Mouse (Mus musculus): ENCODE measurements around the gene Clybl. TPM values are rescaled to one million over a fixed set of nuclear protein-coding genes. Genes with fewer than 3 reads are reported as not detected.

The Clybl gene
- total and polyA plus RNA-seq, 2 experiments from 2014 or later, result 8.7 to 21.1 TPM

DNA sequence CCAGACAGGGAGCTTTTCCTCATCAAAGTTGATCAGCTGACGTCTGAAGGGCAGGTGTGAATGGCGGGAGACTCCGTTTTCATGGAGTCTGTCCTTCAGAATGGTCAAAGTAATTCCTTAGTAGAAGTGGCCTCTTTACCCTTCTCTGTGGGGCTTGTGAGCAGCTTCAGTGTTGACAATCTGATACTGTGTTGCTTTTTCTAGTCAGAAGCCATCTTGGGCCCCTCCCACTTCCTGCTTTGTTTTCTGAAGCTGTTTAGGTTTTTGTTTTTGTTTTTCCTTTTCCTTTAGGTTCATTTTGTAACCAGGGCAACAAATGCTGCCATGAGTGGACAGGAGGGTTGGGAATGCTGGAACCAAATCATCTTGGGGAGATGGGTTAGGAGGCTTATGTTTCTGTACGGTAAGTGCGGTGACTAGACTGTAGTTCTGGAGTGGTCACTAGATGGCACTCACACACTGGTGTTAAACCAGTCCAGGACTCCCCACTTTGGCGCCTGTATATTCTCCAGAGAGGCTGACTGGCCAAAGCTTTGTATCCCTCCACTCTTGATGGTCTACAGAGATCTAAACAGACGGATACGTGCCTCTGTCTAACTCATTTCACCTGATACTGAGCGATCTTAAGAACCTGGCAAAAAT is 42.1 kb downstream of the Clybl start:
- H3K9ac ChIP-seq (replicated peaks; ENCODE audit: low read length, poor library complexity, severe bottlenecking), result no peak overlapping the region
- DNase-seq (ENCODE audit: low spot score) (peak; percentile 97), ATAC-seq (ENCODE audit: low FRiP score) (peak; percentile 88)
- H3K27ac ChIP-seq (ENCODE audit: low read depth, low read length), result no peak overlapping the region
- no peaks in the 10 kb centered on the region for H3K9me3 ChIP-seq (ENCODE audit: low read length)
- H3K4me1 ChIP-seq (ENCODE audit: insufficient read depth, low read length), result no peaks in the 10 kb centered on the region
- WGBS, result 22% methylated on average over 9 of the region's 9 CpGs
- peaks cover 34% of the 10 kb centered on the region for H3K27me3 ChIP-seq (ENCODE audit: insufficient read depth, low read length)
- TF ChIP-seq CTCF (IDR thresholded peaks at IDR 0.05), result peak; percentile 94
- H3K4me2 ChIP-seq (ENCODE audit: low read depth, low read length, poor library complexity, severe bottlenecking), result peak overlapping the region; percentile 13; the same call in 1 of the 2 replicates
- no peaks in the 10 kb centered on the region for H3K36me3 ChIP-seq (ENCODE audit: insufficient read depth, low read length)
- no peak overlapping the region for H3K4me3 ChIP-seq (ENCODE audit: low read depth, low read length)

DNA sequence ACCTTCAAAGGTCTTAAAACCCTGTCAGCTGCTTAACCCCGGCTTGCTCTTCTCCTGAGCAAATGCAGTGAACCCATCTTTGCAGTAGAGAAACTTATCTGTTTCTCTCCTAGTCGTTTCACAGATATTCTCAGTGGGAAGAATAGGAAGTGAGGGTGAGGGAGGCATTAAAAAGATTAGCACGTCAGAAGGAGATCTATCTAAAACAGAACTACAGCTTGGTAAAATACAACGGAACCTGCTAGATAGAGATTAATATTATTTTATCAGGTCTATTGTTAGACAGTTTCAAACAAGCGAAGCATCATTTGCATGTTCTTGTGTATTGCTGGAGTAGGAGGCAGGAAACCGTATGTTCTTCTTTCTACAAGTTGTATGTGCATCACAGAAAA is 42.6 kb downstream of the Clybl start:
- WGBS, result 37% methylated on average over 6 of the region's 6 CpGs
- no peak overlapping the region for H3K4me2 ChIP-seq (ENCODE audit: low read depth, low read length, poor library complexity, severe bottlenecking)
- peaks cover 37% of the 10 kb centered on the region for H3K27me3 ChIP-seq (ENCODE audit: insufficient read depth, low read length)
- no peaks in the 10 kb centered on the region for H3K9me3 ChIP-seq (ENCODE audit: low read length)
- no peaks in the 10 kb centered on the region for H3K36me3 ChIP-seq (ENCODE audit: insufficient read depth, low read length)
- H3K4me3 ChIP-seq (ENCODE audit: low read depth, low read length), result no peak overlapping the region
- no peak overlapping the region for H3K27ac ChIP-seq (ENCODE audit: low read depth, low read length)
- DNase-seq (ENCODE audit: low spot score) (no peak), ATAC-seq (ENCODE audit: low FRiP score) (no peak)
- TF ChIP-seq CTCF (IDR thresholded peaks at IDR 0.05), result no peak
- H3K4me1 ChIP-seq (ENCODE audit: insufficient read depth, low read length), result no peaks in the 10 kb centered on the region
- no peak overlapping the region for H3K9ac ChIP-seq (replicated peaks; ENCODE audit: low read length, poor library complexity, severe bottlenecking)

DNA sequence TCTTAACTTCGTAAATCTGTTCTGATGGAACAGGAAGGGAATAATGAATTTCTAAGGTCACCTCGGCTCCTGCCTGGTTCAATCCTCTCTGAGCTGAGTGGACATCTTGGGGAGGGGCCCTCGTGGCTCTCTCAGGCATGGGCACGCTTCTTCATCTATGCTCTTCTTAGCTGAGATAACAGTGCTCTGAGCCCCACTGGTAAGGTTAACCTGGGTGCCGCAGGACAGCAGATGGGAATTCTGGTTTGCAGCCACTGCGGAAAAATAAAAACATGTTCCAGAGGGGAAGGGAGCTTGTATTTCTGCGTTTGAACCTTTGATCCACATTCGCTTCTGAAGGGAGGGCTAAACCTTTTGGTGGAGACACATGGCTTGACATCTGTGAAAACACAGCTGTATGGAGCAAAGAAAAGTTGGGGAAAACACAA is 43.0 kb downstream of the Clybl start:
- Histone ChIP-seq H3K4me1 (ENCODE audit: insufficient read depth, low read length) (no peaks in the 10 kb centered on the region), H3K4me3 (ENCODE audit: low read depth, low read length) (no peak overlapping the region), H3K9me3 (ENCODE audit: low read length) (no peaks in the 10 kb centered on the region), H3K27ac (ENCODE audit: low read depth, low read length) (no peak overlapping the region), H3K9ac (replicated peaks; ENCODE audit: low read length, poor library complexity, severe bottlenecking) (no peak overlapping the region), H3K27me3 (ENCODE audit: insufficient read depth, low read length) (peaks cover 40% of the 10 kb centered on the region), H3K36me3 (ENCODE audit: insufficient read depth, low read length) (no peaks in the 10 kb centered on the region), H3K4me2 (ENCODE audit: low read depth, low read length, poor library complexity, severe bottlenecking) (no peak overlapping the region)
- ATAC-seq (ENCODE audit: low FRiP score) (no peak), DNase-seq (ENCODE audit: low spot score) (peak; percentile 12)
- 47% methylated on average over 8 of the region's 8 CpGs for WGBS
- TF ChIP-seq CTCF (IDR thresholded peaks at IDR 0.05), result no peak

DNA sequence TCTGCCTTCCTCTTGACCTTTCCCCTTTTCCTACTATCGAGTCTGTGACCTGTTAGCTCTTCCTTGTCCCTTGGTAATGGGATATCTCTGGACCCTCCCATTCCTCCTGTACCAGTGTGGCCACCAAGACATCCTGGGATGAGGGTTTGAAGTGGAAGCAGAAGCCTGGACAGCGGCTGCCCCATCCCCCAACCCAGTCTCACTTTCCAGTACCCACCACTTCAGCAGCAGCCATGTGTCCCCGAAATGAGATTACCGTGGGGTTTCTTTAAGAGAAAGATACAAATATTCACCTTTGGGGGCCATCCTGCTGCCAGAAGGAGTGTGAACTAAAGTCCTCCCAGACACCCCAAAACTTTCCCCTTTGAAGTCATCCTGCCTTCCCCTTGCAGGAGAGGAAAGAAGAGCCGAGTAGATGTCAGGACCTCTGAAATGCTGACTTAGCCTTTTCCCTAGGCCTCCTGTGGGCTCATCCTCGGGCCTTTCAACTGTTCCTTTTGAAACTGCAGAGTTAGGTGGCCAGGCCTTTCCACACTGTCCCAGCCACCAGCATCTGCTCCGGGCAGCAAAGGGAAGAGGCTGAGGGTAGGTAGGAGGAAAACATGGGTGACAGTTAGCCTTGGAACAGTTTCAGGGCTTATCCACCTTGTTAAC is 44.1 kb downstream of the Clybl start:
- DNase-seq (ENCODE audit: low spot score) (peak; percentile 26), ATAC-seq (ENCODE audit: low FRiP score) (no peak)
- no peak for TF ChIP-seq CTCF (IDR thresholded peaks at IDR 0.05)
- no peaks in the 10 kb centered on the region for H3K9me3 ChIP-seq (ENCODE audit: low read length)
- no peak overlapping the region for H3K9ac ChIP-seq (replicated peaks; ENCODE audit: low read length, poor library complexity, severe bottlenecking)
- H3K4me2 ChIP-seq (ENCODE audit: low read depth, low read length, poor library complexity, severe bottlenecking), result no peak overlapping the region
- H3K4me3 ChIP-seq (ENCODE audit: low read depth, low read length), result no peak overlapping the region
- no peaks in the 10 kb centered on the region for H3K4me1 ChIP-seq (ENCODE audit: insufficient read depth, low read length)
- H3K27ac ChIP-seq (ENCODE audit: low read depth, low read length), result no peak overlapping the region
- WGBS, result 22% methylated on average over 7 of the region's 7 CpGs
- no peaks in the 10 kb centered on the region for H3K36me3 ChIP-seq (ENCODE audit: insufficient read depth, low read length)
- H3K27me3 ChIP-seq (ENCODE audit: insufficient read depth, low read length), result peaks cover 50% of the 10 kb centered on the region

DNA sequence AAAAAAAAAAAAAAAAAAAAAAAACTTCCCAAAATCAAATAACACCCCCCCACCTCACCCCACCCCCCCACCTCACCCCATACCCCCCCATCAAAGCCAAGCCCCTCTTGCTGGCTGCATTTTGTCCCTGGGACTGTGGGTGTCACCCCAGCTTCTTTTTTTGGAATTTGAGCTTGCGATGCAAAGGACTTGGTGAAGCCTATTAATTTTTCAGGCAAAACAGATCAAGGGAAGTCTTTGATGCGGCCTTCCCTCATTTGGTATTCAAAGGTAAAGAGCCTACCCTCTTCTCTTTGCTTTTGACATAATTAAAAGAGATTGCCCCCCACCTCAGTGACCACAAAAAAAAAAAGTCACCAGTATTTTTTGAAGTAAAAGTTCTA is 44.6 kb downstream of the Clybl start:
- Histone ChIP-seq H3K4me2 (ENCODE audit: low read depth, low read length, poor library complexity, severe bottlenecking) (no peak overlapping the region), H3K9me3 (ENCODE audit: low read length) (no peaks in the 10 kb centered on the region), H3K4me3 (ENCODE audit: low read depth, low read length) (no peak overlapping the region), H3K4me1 (ENCODE audit: insufficient read depth, low read length) (no peaks in the 10 kb centered on the region), H3K36me3 (ENCODE audit: insufficient read depth, low read length) (no peaks in the 10 kb centered on the region), H3K27me3 (ENCODE audit: insufficient read depth, low read length) (peaks cover 55% of the 10 kb centered on the region), H3K27ac (ENCODE audit: low read depth, low read length) (no peak overlapping the region), H3K9ac (replicated peaks; ENCODE audit: low read length, poor library complexity, severe bottlenecking) (no peak overlapping the region)
- whole genome bisulfite sequencing, result 33% methylated on average over 2 of the region's 2 CpGs
- ATAC-seq (ENCODE audit: low FRiP score) (no peak), DNase-seq (ENCODE audit: low spot score) (peak; percentile 65)
- TF ChIP-seq CTCF (IDR thresholded peaks at IDR 0.05), result peak; percentile 17; the same call in 1 of the 2 replicates

DNA sequence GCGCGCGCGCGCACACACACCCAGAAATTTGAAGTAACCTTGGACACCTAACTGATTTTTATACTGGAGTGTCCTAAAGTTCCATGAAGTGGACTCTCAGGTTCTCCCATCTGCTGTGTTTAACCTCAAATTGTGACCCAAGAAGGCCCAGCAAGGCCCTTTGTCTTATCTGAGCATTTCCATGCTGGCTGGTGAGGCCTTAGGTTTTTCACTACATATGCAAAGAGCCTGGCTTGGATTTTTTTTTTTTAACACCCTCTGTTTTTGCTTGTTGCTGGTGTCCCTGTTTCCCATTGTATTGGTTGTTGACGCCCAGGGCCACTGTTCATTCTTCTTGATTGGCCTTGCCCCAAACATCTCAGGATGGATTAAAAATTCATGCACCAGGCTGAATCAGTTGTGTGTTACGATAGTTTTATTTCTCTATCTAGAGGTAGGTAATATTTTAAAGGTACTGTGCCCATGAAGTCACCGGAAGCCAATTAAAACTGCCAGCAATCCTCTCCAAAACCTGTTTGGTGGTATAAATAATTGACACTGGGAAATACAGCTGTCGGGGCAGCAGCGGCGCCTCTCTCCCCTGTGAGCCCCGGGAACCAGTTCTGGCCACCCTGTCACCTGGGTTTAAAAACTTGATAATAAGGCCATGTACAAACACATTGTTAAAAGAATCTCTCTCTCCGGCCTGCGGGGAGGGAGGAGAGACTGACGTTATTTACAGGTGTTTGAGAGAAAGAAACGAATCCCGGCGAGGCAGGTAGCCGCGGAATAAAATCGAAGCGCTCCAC is 45.4 kb downstream of the Clybl start:
- DNase-seq (ENCODE audit: low spot score) (peak; percentile 6), ATAC-seq (ENCODE audit: low FRiP score) (no peak)
- no peak for TF ChIP-seq CTCF (IDR thresholded peaks at IDR 0.05)
- Histone ChIP-seq H3K27ac (ENCODE audit: low read depth, low read length) (no peak overlapping the region), H3K9me3 (ENCODE audit: low read length) (no peaks in the 10 kb centered on the region), H3K4me3 (ENCODE audit: low read depth, low read length) (no peak overlapping the region), H3K4me2 (ENCODE audit: low read depth, low read length, poor library complexity, severe bottlenecking) (no peak overlapping the region), H3K36me3 (ENCODE audit: insufficient read depth, low read length) (no peaks in the 10 kb centered on the region), H3K4me1 (ENCODE audit: insufficient read depth, low read length) (no peaks in the 10 kb centered on the region), H3K27me3 (ENCODE audit: insufficient read depth, low read length) (peaks cover 60% of the 10 kb centered on the region), H3K9ac (replicated peaks; ENCODE audit: low read length, poor library complexity, severe bottlenecking) (no peak overlapping the region)
- WGBS, result 38% methylated on average over 22 of the region's 22 CpGs

Data from midbrain, postnatal 0 days (tissue).